Mouse (Mus musculus) layer of hippocampus, postnatal 36 days (tissue): Measurements from ENCODE around the gene Syn3. TPM values are rescaled to one million over a fixed set of nuclear protein-coding genes. Genes with fewer than 3 reads are reported as not detected.

ENCODE experiments used
- DNase-seq, 2 experiments: peaks; one replicate each; pipeline ENCODE4 v3.0.0; 2022
- total RNA-seq, 2 experiments: library from RNA; stranded (reverse); gene quantifications; 2 replicates each; pipeline ENCODE4 v1.2.3; 2021

The Syn3 gene
- total RNA-seq, 2 experiments from 2014 or later = 18.8 to 21.4 TPM

DNA sequence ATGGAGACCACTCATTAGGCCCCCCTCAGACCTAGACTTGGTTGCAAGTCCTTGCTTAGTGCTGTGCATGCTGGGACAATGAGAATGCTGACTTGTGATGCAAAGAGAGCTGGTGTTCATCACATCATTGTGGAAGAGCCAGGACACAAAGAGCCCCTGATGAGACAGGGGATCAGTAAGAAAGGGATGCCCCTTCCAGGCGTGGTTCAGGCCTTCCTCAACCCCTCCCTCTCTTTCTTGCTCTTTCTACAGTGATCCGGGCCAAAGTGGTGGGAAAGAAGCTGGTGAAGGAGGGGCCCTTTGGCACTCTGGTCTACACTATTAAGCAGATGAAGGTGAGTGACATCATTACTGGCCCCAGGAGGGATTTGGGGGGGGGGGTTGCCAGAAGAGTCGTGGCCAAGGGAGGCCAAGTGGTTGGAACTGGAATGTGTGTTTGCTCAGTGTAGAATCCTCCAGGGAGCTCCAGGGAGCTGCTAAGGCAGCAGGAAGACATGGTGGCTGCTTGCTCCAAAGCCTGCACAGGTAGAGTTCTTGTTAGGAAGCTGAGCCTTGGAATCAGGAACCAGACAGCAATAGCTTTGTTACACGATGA is 160.5 kb downstream of the Syn3 start:
- no peak for DNase-seq

GRCm38 (mm10) chr10:86337239-86337638 is 161.5 kb downstream of the Syn3 start:
- no peak for DNase-seq

GRCm38 (mm10) chr10:86336506-86336905 is 162.2 kb downstream of the Syn3 start:
- DNase-seq = no peak

GRCm38 (mm10) chr10:86334581-86334980 is 164.1 kb downstream of the Syn3 start:
- DNase-seq = no peak

- no peak for DNase-seq
Measured at GRCm38 (mm10) chr10:86332942-86333341, 165.8 kb downstream of the Syn3 start.

- no peak for DNase-seq
Measured at GRCm38 (mm10) chr10:86331681-86332281, 166.9 kb downstream of the Syn3 start.

DNA sequence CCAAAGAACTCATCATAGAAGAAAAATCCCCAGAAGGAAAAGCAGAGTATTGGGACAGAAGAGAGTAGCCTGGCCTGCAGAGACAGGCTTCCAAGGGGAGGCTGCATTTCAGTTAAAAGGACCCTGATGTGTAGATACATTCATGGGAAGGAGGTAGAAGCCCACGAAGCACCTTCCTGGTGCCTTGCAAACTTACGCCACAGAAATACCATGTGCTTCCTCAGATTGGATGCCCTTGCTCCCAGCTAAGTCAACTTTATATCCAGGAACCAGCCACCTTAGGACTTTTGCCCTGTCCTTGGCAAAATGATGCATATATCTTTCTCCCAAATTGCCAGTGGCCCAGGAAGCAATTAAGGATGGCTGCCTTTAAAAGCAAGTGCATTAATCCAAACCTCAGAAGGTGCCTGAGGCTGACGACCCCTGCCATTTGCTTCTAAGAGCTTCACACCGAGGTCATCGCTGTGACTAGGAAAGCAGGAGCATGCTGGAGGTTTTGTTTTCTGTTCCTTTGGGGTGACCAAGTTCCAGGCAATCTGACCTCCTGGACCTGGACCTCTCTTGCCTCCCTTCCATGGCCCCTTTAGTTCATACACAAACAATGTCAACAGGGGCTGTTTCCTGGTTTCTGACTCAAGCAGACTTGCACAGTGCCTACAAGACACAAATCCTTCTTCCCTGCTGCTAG is 167.6 kb downstream of the Syn3 start:
- DNase-seq = no peak

- no peak for DNase-seq
Measured at GRCm38 (mm10) chr10:86329241-86329882, 169.3 kb downstream of the Syn3 start.

- DNase-seq = no peak
Measured at GRCm38 (mm10) chr10:86328691-86329090, 170.0 kb downstream of the Syn3 start.

GRCm38 (mm10) chr10:86328143-86328542 is 170.6 kb downstream of the Syn3 start:
- no peak for DNase-seq

DNA sequence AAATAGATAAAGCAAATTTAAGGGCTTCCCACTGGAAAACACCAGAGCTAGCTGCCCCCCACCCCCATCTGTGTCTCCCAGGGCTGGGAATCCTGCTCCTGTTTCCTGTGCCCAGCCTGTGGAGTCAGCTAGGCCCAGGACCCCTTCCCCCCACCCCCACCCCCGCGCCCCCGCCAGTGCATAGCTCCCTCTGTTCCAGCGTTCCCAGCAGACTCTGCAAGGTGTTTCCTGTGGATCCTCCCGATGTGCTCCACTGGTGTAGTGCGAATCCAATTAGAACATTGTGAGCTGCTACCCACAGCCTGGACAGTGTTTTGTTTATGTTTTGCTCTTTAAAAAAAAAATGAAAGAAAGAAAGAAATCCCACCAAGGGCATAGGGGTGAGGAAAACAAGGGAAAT is 173.4 kb downstream of the Syn3 start:
- no peak for DNase-seq

DNA sequence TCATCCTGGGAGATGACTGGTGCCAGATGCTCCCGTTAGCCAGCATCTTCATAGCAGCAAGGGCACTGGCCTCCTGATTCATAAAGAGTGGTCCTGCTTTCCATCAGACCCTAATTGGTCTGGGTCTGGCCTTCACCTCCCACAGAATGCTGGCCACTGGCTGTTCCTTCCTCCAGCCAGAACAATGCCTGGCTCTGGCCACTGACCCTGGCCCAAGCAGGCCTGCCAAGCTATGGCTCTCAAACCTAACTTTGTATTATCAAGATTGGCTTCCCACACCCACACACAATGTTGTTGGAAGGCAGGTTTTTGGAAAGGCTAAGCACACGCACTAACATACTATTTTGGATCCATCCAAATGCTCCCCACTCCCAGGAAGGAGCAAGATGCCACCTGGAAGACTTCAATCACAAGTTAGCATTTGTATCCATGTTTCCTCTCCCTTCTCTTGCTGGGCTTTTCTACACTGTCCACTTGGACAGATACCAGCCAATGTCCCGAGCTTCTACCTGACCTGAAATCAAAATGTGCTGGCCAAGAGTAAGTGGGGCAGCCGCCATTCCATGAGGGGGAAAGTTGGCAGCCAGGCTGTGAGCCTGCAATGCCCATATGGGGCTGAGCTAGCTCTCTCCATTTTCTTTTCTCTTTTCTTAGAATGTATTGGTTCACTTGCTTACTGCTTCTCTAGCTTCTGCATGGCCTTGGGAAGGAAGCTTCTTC is 175.3 kb downstream of the Syn3 start:
- peak in 1 of 2 experiments; percentile 45 for DNase-seq

- DNase-seq = no peak
Measured at GRCm38 (mm10) chr10:86322006-86322405, 176.7 kb downstream of the Syn3 start.

GRCm38 (mm10) chr10:86321194-86321593 is 177.5 kb downstream of the Syn3 start:
- no peak for DNase-seq

GRCm38 (mm10) chr10:86320204-86320603 is 178.5 kb downstream of the Syn3 start:
- no peak for DNase-seq

- DNase-seq = no peak
Measured at GRCm38 (mm10) chr10:86319526-86319925, 179.2 kb downstream of the Syn3 start.

DNA sequence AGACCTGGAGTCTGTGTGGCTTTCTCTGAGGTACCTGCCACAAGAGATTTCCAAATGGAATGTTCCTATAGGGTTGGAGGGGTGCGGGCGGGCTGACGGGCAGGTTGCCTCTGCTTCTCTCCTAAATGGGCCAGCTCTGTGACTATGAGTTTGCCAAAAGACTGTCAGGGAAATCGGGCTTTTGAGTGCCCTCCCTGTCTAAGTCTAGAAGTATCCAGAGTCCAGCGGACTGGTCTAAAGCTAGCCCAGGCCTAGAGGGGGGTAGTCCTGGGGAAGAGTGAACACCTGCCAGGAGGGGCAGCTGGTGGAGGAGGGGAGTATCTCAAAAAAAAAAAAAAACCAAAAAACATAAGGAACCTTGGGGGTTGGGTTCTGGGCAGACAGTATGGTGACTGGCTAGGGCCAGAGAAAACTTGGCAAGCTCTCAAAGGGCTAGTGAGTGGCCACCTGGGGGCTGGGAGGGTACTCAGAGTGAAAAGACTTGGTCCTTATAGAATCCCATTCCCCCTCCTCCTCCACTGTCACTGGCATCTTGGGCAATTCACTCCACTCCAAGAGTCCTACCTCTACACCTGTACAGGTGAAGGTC is 180.1 kb downstream of the Syn3 start:
- DNase-seq = no peak

GRCm38 (mm10) chr10:86317633-86318032 is 181.1 kb downstream of the Syn3 start:
- no peak for DNase-seq

GRCm38 (mm10) chr10:86315513-86315912 is 183.2 kb downstream of the Syn3 start:
- DNase-seq = no peak

DNA sequence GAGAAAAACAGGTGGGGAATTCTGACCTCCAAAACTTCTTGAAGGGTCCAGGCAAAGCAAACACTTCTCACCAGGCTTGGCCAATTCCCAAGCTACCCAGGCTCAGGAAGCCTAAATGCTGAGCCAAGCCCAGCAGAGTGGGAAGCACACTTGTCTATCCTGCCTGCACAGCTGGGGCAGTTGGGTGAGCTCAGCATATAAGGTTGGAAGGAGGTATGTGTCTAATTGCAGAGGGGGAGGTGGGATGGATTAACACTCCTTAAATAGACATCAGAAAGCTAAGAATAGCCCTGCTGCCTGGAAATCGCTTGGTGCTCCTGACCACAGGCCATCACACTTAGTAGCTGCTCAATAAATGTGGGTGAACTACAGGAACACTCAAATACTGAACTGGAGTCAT is 185.2 kb downstream of the Syn3 start:
- no peak for DNase-seq

GRCm38 (mm10) chr10:86312976-86313375 is 185.7 kb downstream of the Syn3 start:
- no peak for DNase-seq

GRCm38 (mm10) chr10:86310527-86310926 is 188.2 kb downstream of the Syn3 start:
- no peak for DNase-seq
